Mouse (Mus musculus): ENCODE measurements around the gene Gfra1. TPM values are rescaled to one million over a fixed set of nuclear protein-coding genes. Genes with fewer than 3 reads are reported as not detected.

Gfra1 gene
- polyA plus RNA-seq, 1 experiment from 2014 or later: 6.9 TPM

- H3K4me1 ChIP-seq (replicated peaks; ENCODE audit: control insufficient read depth, insufficient read depth, low read length): no peaks in the 10 kb centered on the region
- WGBS: 64% methylated on average over 9 of the region's 9 CpGs
- no peak for ATAC-seq (ENCODE audit: low read depth)
- no peaks in the 10 kb centered on the region for H3K27me3 ChIP-seq (ENCODE audit: control insufficient read depth, insufficient read depth, low read depth, low read length)
- no peaks in the 10 kb centered on the region for H3K36me3 ChIP-seq (ENCODE audit: control insufficient read depth, insufficient read depth, low read length)
- no peaks in the 10 kb centered on the region for H3K9me3 ChIP-seq (ENCODE audit: control insufficient read depth, low read length)
- no peak overlapping the region for H3K9ac ChIP-seq (ENCODE audit: low read length)
- no peak overlapping the region for H3K4me2 ChIP-seq (ENCODE audit: low read depth, low read length)
- H3K27ac ChIP-seq (ENCODE audit: low read length): no peak overlapping the region
- no peak overlapping the region for H3K4me3 ChIP-seq (ENCODE audit: low read length)
Measured at GRCm38 (mm10) chr19:58364688-58365087, 91.0 kb downstream of the Gfra1 start.

GRCm38 (mm10) chr19:58360982-58361381 is 94.7 kb downstream of the Gfra1 start:
- no peaks in the 10 kb centered on the region for H3K27me3 ChIP-seq (ENCODE audit: control insufficient read depth, insufficient read depth, low read depth, low read length)
- H3K9ac ChIP-seq (ENCODE audit: low read length): no peak overlapping the region
- no peak overlapping the region for H3K4me3 ChIP-seq (ENCODE audit: low read length)
- WGBS: 39% methylated on average over 1 of the region's 1 CpGs
- no peak overlapping the region for H3K4me2 ChIP-seq (ENCODE audit: low read depth, low read length)
- no peak overlapping the region for H3K27ac ChIP-seq (ENCODE audit: low read length)
- H3K4me1 ChIP-seq (replicated peaks; ENCODE audit: control insufficient read depth, insufficient read depth, low read length): no peaks in the 10 kb centered on the region
- no peaks in the 10 kb centered on the region for H3K36me3 ChIP-seq (ENCODE audit: control insufficient read depth, insufficient read depth, low read length)
- no peaks in the 10 kb centered on the region for H3K9me3 ChIP-seq (ENCODE audit: control insufficient read depth, low read length)
- no peak for ATAC-seq (ENCODE audit: low read depth)

GRCm38 (mm10) chr19:58358063-58358462 is 97.6 kb downstream of the Gfra1 start:
- H3K4me3 ChIP-seq (ENCODE audit: low read length): no peak overlapping the region
- H3K36me3 ChIP-seq (ENCODE audit: control insufficient read depth, insufficient read depth, low read length): no peaks in the 10 kb centered on the region
- H3K27me3 ChIP-seq (ENCODE audit: control insufficient read depth, insufficient read depth, low read depth, low read length): no peaks in the 10 kb centered on the region
- H3K9me3 ChIP-seq (ENCODE audit: control insufficient read depth, low read length): no peaks in the 10 kb centered on the region
- H3K27ac ChIP-seq (ENCODE audit: low read length): no peak overlapping the region
- no peak overlapping the region for H3K9ac ChIP-seq (ENCODE audit: low read length)
- ATAC-seq (ENCODE audit: low read depth): no peak
- H3K4me2 ChIP-seq (ENCODE audit: low read depth, low read length): no peak overlapping the region
- 84% methylated on average over 13 of the region's 13 CpGs for WGBS
- no peaks in the 10 kb centered on the region for H3K4me1 ChIP-seq (replicated peaks; ENCODE audit: control insufficient read depth, insufficient read depth, low read length)

- no peaks in the 10 kb centered on the region for H3K27me3 ChIP-seq (ENCODE audit: control insufficient read depth, insufficient read depth, low read depth, low read length)
- H3K27ac ChIP-seq (ENCODE audit: low read length): no peak overlapping the region
- H3K9ac ChIP-seq (ENCODE audit: low read length): no peak overlapping the region
- H3K4me1 ChIP-seq (replicated peaks; ENCODE audit: control insufficient read depth, insufficient read depth, low read length): no peaks in the 10 kb centered on the region
- WGBS: 43% methylated on average over 2 of the region's 2 CpGs
- H3K4me3 ChIP-seq (ENCODE audit: low read length): no peak overlapping the region
- H3K36me3 ChIP-seq (ENCODE audit: control insufficient read depth, insufficient read depth, low read length): no peaks in the 10 kb centered on the region
- ATAC-seq (ENCODE audit: low read depth): no peak
- no peak overlapping the region for H3K4me2 ChIP-seq (ENCODE audit: low read depth, low read length)
- H3K9me3 ChIP-seq (ENCODE audit: control insufficient read depth, low read length): no peaks in the 10 kb centered on the region
Measured at GRCm38 (mm10) chr19:58353953-58354352, 101.8 kb downstream of the Gfra1 start.

- no peaks in the 10 kb centered on the region for H3K36me3 ChIP-seq (ENCODE audit: control insufficient read depth, insufficient read depth, low read length)
- no peak overlapping the region for H3K27ac ChIP-seq (ENCODE audit: low read length)
- H3K9ac ChIP-seq (ENCODE audit: low read length): no peak overlapping the region
- no peak overlapping the region for H3K4me2 ChIP-seq (ENCODE audit: low read depth, low read length)
- ATAC-seq (ENCODE audit: low read depth): no peak
- H3K9me3 ChIP-seq (ENCODE audit: control insufficient read depth, low read length): no peaks in the 10 kb centered on the region
- H3K4me1 ChIP-seq (replicated peaks; ENCODE audit: control insufficient read depth, insufficient read depth, low read length): no peaks in the 10 kb centered on the region
- H3K27me3 ChIP-seq (ENCODE audit: control insufficient read depth, insufficient read depth, low read depth, low read length): no peaks in the 10 kb centered on the region
- 74% methylated on average over 13 of the region's 13 CpGs for WGBS
- H3K4me3 ChIP-seq (ENCODE audit: low read length): no peak overlapping the region
Measured at GRCm38 (mm10) chr19:58353260-58353870, 102.3 kb downstream of the Gfra1 start.

- Histone ChIP-seq H3K4me3 (ENCODE audit: low read length) (no peak overlapping the region), H3K9me3 (ENCODE audit: control insufficient read depth, low read length) (no peaks in the 10 kb centered on the region), H3K27ac (ENCODE audit: low read length) (no peak overlapping the region), H3K36me3 (ENCODE audit: control insufficient read depth, insufficient read depth, low read length) (no peaks in the 10 kb centered on the region), H3K9ac (ENCODE audit: low read length) (no peak overlapping the region), H3K4me1 (replicated peaks; ENCODE audit: control insufficient read depth, insufficient read depth, low read length) (no peaks in the 10 kb centered on the region), H3K27me3 (ENCODE audit: control insufficient read depth, insufficient read depth, low read depth, low read length) (no peaks in the 10 kb centered on the region), H3K4me2 (ENCODE audit: low read depth, low read length) (no peak overlapping the region)
- WGBS: 62% methylated on average over 5 of the region's 5 CpGs
- no peak for ATAC-seq (ENCODE audit: low read depth)
Measured at GRCm38 (mm10) chr19:58349890-58350408, 105.8 kb downstream of the Gfra1 start.

- Histone ChIP-seq H3K36me3 (ENCODE audit: control insufficient read depth, insufficient read depth, low read length) (no peaks in the 10 kb centered on the region), H3K27ac (ENCODE audit: low read length) (no peak overlapping the region), H3K4me1 (replicated peaks; ENCODE audit: control insufficient read depth, insufficient read depth, low read length) (no peaks in the 10 kb centered on the region), H3K27me3 (ENCODE audit: control insufficient read depth, insufficient read depth, low read depth, low read length) (no peaks in the 10 kb centered on the region), H3K9me3 (ENCODE audit: control insufficient read depth, low read length) (no peaks in the 10 kb centered on the region), H3K9ac (ENCODE audit: low read length) (no peak overlapping the region), H3K4me3 (ENCODE audit: low read length) (no peak overlapping the region), H3K4me2 (ENCODE audit: low read depth, low read length) (no peak overlapping the region)
- no peak for ATAC-seq (ENCODE audit: low read depth)
- WGBS: 69% methylated on average over 7 of the region's 7 CpGs
Measured at GRCm38 (mm10) chr19:58345137-58345536, 110.6 kb downstream of the Gfra1 start.

GRCm38 (mm10) chr19:58341351-58341750 is 114.4 kb downstream of the Gfra1 start:
- no peak overlapping the region for H3K4me2 ChIP-seq (ENCODE audit: low read depth, low read length)
- ATAC-seq (ENCODE audit: low read depth): no peak
- H3K27me3 ChIP-seq (ENCODE audit: control insufficient read depth, insufficient read depth, low read depth, low read length): no peaks in the 10 kb centered on the region
- H3K36me3 ChIP-seq (ENCODE audit: control insufficient read depth, insufficient read depth, low read length): no peaks in the 10 kb centered on the region
- no peaks in the 10 kb centered on the region for H3K9me3 ChIP-seq (ENCODE audit: control insufficient read depth, low read length)
- no peak overlapping the region for H3K9ac ChIP-seq (ENCODE audit: low read length)
- WGBS: 69% methylated on average over 4 of the region's 4 CpGs
- no peak overlapping the region for H3K27ac ChIP-seq (ENCODE audit: low read length)
- H3K4me1 ChIP-seq (replicated peaks; ENCODE audit: control insufficient read depth, insufficient read depth, low read length): no peaks in the 10 kb centered on the region
- H3K4me3 ChIP-seq (ENCODE audit: low read length): no peak overlapping the region

- no peak overlapping the region for H3K4me3 ChIP-seq (ENCODE audit: low read length)
- H3K27me3 ChIP-seq (ENCODE audit: control insufficient read depth, insufficient read depth, low read depth, low read length): no peaks in the 10 kb centered on the region
- H3K9me3 ChIP-seq (ENCODE audit: control insufficient read depth, low read length): no peaks in the 10 kb centered on the region
- no peaks in the 10 kb centered on the region for H3K4me1 ChIP-seq (replicated peaks; ENCODE audit: control insufficient read depth, insufficient read depth, low read length)
- H3K4me2 ChIP-seq (ENCODE audit: low read depth, low read length): no peak overlapping the region
- H3K27ac ChIP-seq (ENCODE audit: low read length): no peak overlapping the region
- H3K9ac ChIP-seq (ENCODE audit: low read length): no peak overlapping the region
- no peaks in the 10 kb centered on the region for H3K36me3 ChIP-seq (ENCODE audit: control insufficient read depth, insufficient read depth, low read length)
- WGBS: 76% methylated on average over 8 of the region's 8 CpGs
- ATAC-seq (ENCODE audit: low read depth): no peak
Measured at GRCm38 (mm10) chr19:58340221-58340620, 115.5 kb downstream of the Gfra1 start.

- H3K36me3 ChIP-seq (ENCODE audit: control insufficient read depth, insufficient read depth, low read length): no peaks in the 10 kb centered on the region
- H3K9me3 ChIP-seq (ENCODE audit: control insufficient read depth, low read length): no peaks in the 10 kb centered on the region
- no peak for ATAC-seq (ENCODE audit: low read depth)
- no peaks in the 10 kb centered on the region for H3K4me1 ChIP-seq (replicated peaks; ENCODE audit: control insufficient read depth, insufficient read depth, low read length)
- no peak overlapping the region for H3K27ac ChIP-seq (ENCODE audit: low read length)
- no peak overlapping the region for H3K4me2 ChIP-seq (ENCODE audit: low read depth, low read length)
- H3K9ac ChIP-seq (ENCODE audit: low read length): no peak overlapping the region
- 92% methylated on average over 6 of the region's 6 CpGs for WGBS
- no peak overlapping the region for H3K4me3 ChIP-seq (ENCODE audit: low read length)
- H3K27me3 ChIP-seq (ENCODE audit: control insufficient read depth, insufficient read depth, low read depth, low read length): no peaks in the 10 kb centered on the region
Measured at GRCm38 (mm10) chr19:58336802-58337201, 118.9 kb downstream of the Gfra1 start.
